Mouse (Mus musculus) lung, postnatal 25 days (tissue): ENCODE data around the gene Olfr980.
"Not testable (repeated sequence)": the region's sequence is repeated elsewhere in the genome, so short reads cannot be mapped to it uniquely, and the experiment has no call there.

ENCODE experiments used
- DNase-seq: peaks from one replicate; pipeline ENCODE4 v3.0.0; 2022; ENCODE audit warnings: low spot score

Gene Olfr980

DNA sequence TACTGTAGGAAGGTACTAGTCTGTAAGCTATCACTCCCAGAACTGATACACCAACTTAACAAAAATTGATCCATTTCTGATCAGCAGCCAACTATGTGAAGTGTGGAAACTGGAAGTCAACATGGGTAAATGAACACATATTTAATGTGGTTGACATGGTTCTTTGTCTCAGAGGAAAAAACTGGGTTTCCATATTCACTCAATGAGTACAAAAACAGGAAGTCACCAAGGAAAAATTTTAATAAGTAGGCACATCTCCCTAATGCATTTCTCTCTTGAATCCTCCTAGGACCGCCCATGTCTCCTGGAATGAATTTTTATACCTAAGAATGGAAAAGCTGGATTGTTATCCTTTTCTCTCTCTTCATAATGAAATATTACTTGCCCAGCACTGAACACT, at the start of gene Olfr980:
Olfr980 (minus strand) TSS at position 101 of the 400 bp plus-strand sequence.
- DNase-seq: no peak

DNA sequence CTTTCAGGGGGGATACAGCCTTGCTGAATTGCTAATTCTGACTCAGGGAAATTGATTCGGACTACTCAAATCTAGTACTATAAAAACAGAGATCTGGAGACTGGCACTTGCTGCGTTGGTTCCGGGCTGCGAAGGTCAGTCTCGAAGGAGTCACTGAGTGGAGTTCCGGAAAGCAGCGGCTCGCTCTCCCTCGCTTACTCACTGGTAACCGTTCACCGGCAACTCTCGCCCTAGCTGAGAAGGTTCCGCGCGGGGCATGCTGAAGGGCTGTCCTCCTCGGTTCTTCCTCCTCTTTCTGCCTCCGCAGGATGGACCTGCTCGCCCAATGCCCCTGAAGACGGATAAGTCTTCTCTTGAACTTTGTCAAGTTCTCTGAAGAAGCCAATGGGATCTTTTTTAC, 40.8 kb upstream of the Olfr980 start:
- DNase-seq: no peak

- DNase-seq: no peak
Measured at GRCm38 (mm10) chr9:40021164-40021563, 11.8 kb upstream of the Olfr980 start, which contains the start of gene Olfr981. Gene Olfr981, plus strand, starts transcription at chr9:40021464.

GRCm38 (mm10) chr9:40003365-40003764, 6.0 kb downstream of the Olfr980 start, which contains the start of gene Olfr979:
Gene Olfr979, minus strand, starts transcription at chr9:40003465.
- no peak for DNase-seq

DNA sequence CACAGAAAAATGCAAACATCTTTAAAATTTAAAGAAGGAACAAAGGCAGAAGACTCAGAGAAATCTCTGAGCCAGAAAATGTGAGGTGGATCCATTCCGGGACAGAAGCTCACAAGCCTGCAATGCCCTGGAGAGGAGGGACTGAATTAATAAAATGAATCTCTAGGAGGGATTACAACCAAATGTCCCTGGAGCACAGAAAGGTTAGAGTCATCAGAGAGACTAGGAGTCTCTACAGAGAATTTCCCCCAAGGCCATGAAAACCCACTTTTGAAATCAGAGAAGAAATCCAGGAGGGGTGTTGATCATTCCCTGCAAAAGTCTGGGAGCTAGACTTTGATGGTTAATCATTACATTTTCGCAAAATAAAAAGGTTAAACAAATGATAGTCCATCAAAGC, 17.6 kb downstream of the Olfr980 start, which contains the start of gene Olfr978:
Olfr978 (plus strand) TSS at position 301 of the 400 bp plus-strand sequence.
- DNase-seq: no peak

- not testable (repeated sequence) for DNase-seq
Measured at GRCm38 (mm10) chr9:39976581-39977145, 32.7 kb downstream of the Olfr980 start.

DNA sequence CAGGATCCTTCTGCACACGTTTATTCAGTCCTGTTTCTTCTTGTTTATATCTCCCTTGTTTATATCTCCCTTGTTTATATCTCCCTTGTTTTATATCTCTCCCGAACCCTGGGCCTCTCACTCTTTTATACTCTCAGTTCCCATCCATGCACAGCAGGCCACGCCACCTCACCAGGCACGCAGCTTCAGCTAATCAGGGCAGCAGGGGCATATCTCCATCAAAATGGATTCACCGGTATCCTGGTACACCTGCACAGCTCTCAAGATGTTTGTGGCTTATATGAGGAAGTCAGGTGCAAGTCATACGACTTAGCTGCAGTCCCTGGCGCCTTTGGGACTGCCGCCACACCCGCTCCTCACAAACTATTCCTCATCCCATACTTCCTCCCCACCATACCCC, 48.3 kb downstream of the Olfr980 start, which contains the start of gene Olfr976:
Olfr976 (minus strand) TSS at position 101 of the 400 bp plus-strand sequence.
- not testable (repeated sequence) for DNase-seq
